In genomic region chr7:112268761-112269425, GRCm38 (mm10) we compare ENCODE assay signal across 17 mouse cellular contexts. TPM values are rescaled to one million over a fixed set of nuclear protein-coding genes. Genes with fewer than 3 reads are reported as not detected.
DNase-seq lines count a peak whose midpoint lies in the region; ATAC-seq and TF ChIP-seq lines count a peak whose summit lies in the region.
"Had no signal": no experiment of that assay in that cellular context is flagged by ENCODE, and none has a peak within 500 bp of the region (broad histone marks: within the 10 kb centered on the region; RNA-seq: fewer than 3 reads in every experiment).

No protein-coding gene starts in this region.

- DNase-seq in heart, adult 18-20 months, result no peak
- DNase-seq in left cerebral cortex, postnatal 25 days (ENCODE audit: low spot score in 2 of 2), result peak; percentile 24 to 60
- DNase-seq in left cerebral cortex, adult 11 months (ENCODE audit: low spot score), result no peak
- no peak for DNase-seq in midbrain, postnatal 0 days (ENCODE audit: low spot score)
- DNase-seq: cerebellum, adult 11-12 months; forebrain, postnatal 0 days; gastrocnemius, postnatal 14 days; kidney, adult 8-10 months; kidney, postnatal 36 days; liver, embryonic 13.5 days; thymus, adult 2 months had no signal

- intact Hi-C loops in left cerebral cortex, postnatal 25 days (cut with DNase I), result no loop called here

- H3K36me3 ChIP-seq in heart, embryonic 12.5 days, result peaks cover 28% of the 10 kb centered on the region
- no peaks in the 10 kb centered on the region for H3K36me3 ChIP-seq in intestine, embryonic 15.5 days
- H3K36me3 ChIP-seq in stomach, embryonic 14.5 days (ENCODE audit: control insufficient read depth, insufficient read depth, low read length), result no peaks in the 10 kb centered on the region
- H3K36me3 ChIP-seq in midbrain, postnatal 0 days (ENCODE audit: insufficient read depth, low read length), result no peaks in the 10 kb centered on the region
- H3K36me3 ChIP-seq: G1E; hindbrain, embryonic 15.5 days; liver, embryonic 13.5 days; midbrain, embryonic 15.5 days had no signal

- H3K9me3 ChIP-seq in heart, embryonic 12.5 days (replicated peaks), result no peaks in the 10 kb centered on the region
- no peaks in the 10 kb centered on the region for H3K9me3 ChIP-seq in intestine, embryonic 15.5 days
- no peaks in the 10 kb centered on the region for H3K9me3 ChIP-seq in stomach, embryonic 14.5 days (ENCODE audit: control insufficient read depth, low read depth, low read length)
- no peaks in the 10 kb centered on the region for H3K9me3 ChIP-seq in midbrain, postnatal 0 days (ENCODE audit: low read length)
- H3K9me3 ChIP-seq: hindbrain, embryonic 15.5 days; liver, embryonic 13.5 days; midbrain, embryonic 15.5 days had no signal

- H3K4me2 ChIP-seq in heart, embryonic 12.5 days, result peak overlapping the region; percentile 22
- no peak overlapping the region for H3K4me2 ChIP-seq in intestine, embryonic 15.5 days (replicated peaks)
- no peak overlapping the region for H3K4me2 ChIP-seq in stomach, embryonic 14.5 days (replicated peaks; ENCODE audit: low read depth, low read length)
- H3K4me2 ChIP-seq in midbrain, postnatal 0 days (ENCODE audit: low read depth, low read length, poor library complexity, severe bottlenecking), result no peak overlapping the region
- H3K4me2 ChIP-seq: hindbrain, embryonic 15.5 days; liver, embryonic 13.5 days; midbrain, embryonic 15.5 days had no signal

- peak overlapping the region; percentile 99 for H3K27ac ChIP-seq in heart, embryonic 12.5 days (ENCODE audit: poor library complexity, severe bottlenecking)
- H3K27ac ChIP-seq in intestine, embryonic 15.5 days, result peak overlapping the region; percentile 60; the same call in 1 of the 2 replicates
- H3K27ac ChIP-seq in stomach, embryonic 14.5 days (ENCODE audit: low read length), result peak overlapping the region; percentile 11; the same call in 1 of the 2 replicates
- no peak overlapping the region for H3K27ac ChIP-seq in midbrain, postnatal 0 days (ENCODE audit: low read depth, low read length)
- H3K27ac ChIP-seq: hindbrain, embryonic 15.5 days; liver, embryonic 13.5 days; midbrain, embryonic 15.5 days had no signal

- no peak for TF ChIP-seq CTCF in midbrain, postnatal 0 days (IDR thresholded peaks at IDR 0.05)

- H3K27me3 ChIP-seq in heart, embryonic 12.5 days (replicated peaks), result no peaks in the 10 kb centered on the region
- H3K27me3 ChIP-seq in intestine, embryonic 15.5 days (replicated peaks), result no peaks in the 10 kb centered on the region
- no peaks in the 10 kb centered on the region for H3K27me3 ChIP-seq in stomach, embryonic 14.5 days (ENCODE audit: control insufficient read depth, insufficient read depth, low read length)
- no peaks in the 10 kb centered on the region for H3K27me3 ChIP-seq in midbrain, postnatal 0 days (ENCODE audit: insufficient read depth, low read length)
- H3K27me3 ChIP-seq: hindbrain, embryonic 15.5 days; liver, embryonic 13.5 days; midbrain, embryonic 15.5 days had no signal

- H3K4me3 ChIP-seq in heart, embryonic 12.5 days, result no peak overlapping the region
- no peak overlapping the region for H3K4me3 ChIP-seq in intestine, embryonic 15.5 days (replicated peaks)
- H3K4me3 ChIP-seq in stomach, embryonic 14.5 days (ENCODE audit: low read depth, low read length), result no peak overlapping the region
- H3K4me3 ChIP-seq in midbrain, postnatal 0 days (ENCODE audit: low read depth, low read length), result no peak overlapping the region
- H3K4me3 ChIP-seq: hindbrain, embryonic 15.5 days; liver, embryonic 13.5 days; midbrain, embryonic 15.5 days had no signal

- 24% methylated on average over 15 of the region's 15 CpGs for WGBS in heart, embryonic 12.5 days
- WGBS in intestine, embryonic 15.5 days, result 57% methylated on average over 15 of the region's 15 CpGs
- 64% methylated on average over 15 of the region's 15 CpGs for WGBS in stomach, embryonic 14.5 days
- WGBS in midbrain, postnatal 0 days, result 87% methylated on average over 15 of the region's 15 CpGs

- no peak for ATAC-seq in heart, embryonic 12.5 days (ENCODE audit: insufficient number of reproducible peaks, low FRiP score)
- no peak for ATAC-seq in intestine, embryonic 15.5 days
- no peak for ATAC-seq in stomach, embryonic 14.5 days (ENCODE audit: insufficient number of reproducible peaks, insufficient read depth, low FRiP score, low read depth)
- ATAC-seq in midbrain, postnatal 0 days (ENCODE audit: low FRiP score), result no peak
- ATAC-seq: forebrain, postnatal 0 days; midbrain, embryonic 15.5 days had no signal

- peaks cover 99% of the 10 kb centered on the region for H3K4me1 ChIP-seq in heart, embryonic 12.5 days (replicated peaks)
- H3K4me1 ChIP-seq in intestine, embryonic 15.5 days (replicated peaks), result peaks cover 48% of the 10 kb centered on the region
- H3K4me1 ChIP-seq in stomach, embryonic 14.5 days (ENCODE audit: control insufficient read depth, insufficient read depth, low read length), result peaks cover 19% of the 10 kb centered on the region
- no peaks in the 10 kb centered on the region for H3K4me1 ChIP-seq in midbrain, postnatal 0 days (ENCODE audit: insufficient read depth, low read length)
- H3K4me1 ChIP-seq: midbrain, embryonic 15.5 days had no signal

- peak overlapping the region; percentile 49 for H3K9ac ChIP-seq in heart, embryonic 12.5 days
- H3K9ac ChIP-seq in intestine, embryonic 15.5 days, result no peak overlapping the region
- no peak overlapping the region for H3K9ac ChIP-seq in stomach, embryonic 14.5 days (replicated peaks; ENCODE audit: low read depth, low read length)
- no peak overlapping the region for H3K9ac ChIP-seq in midbrain, postnatal 0 days (replicated peaks; ENCODE audit: low read length, poor library complexity, severe bottlenecking)
- H3K9ac ChIP-seq: forebrain, postnatal 0 days; hindbrain, embryonic 15.5 days; liver, embryonic 13.5 days; midbrain, embryonic 15.5 days had no signal

RNA-seq across cellular contexts. Expression of gene Mical2, which starts 43.2 kb away (rescaled TPM):
- polyA plus RNA-seq in heart, embryonic 12.5 days (2016; fragmentation: Nextera tagmentation; extraction: Ambion mirVana), result 156 and 163 TPM in 2 replicates
- total RNA-seq in heart, adult 18-20 months (2021), result 10 to 100 TPM; 80.4 to 85.1 TPM
- 100 to 1,000 TPM; 610 to 744 TPM for total RNA-seq in left cerebral cortex, postnatal 25 days (2021)
- polyA plus RNA-seq in intestine, embryonic 15.5 days (2015; fragmentation: Nextera tagmentation; extraction: Ambion mirVana), result 18.6 and 19.4 TPM in 2 replicates
- 10.7 and 11.0 TPM in 2 replicates for polyA plus RNA-seq in stomach, embryonic 14.5 days (2014; fragmentation: Nextera tagmentation; extraction: Ambion mirVana)
- 11.0 and 12.5 TPM in 2 replicates for total RNA-seq in midbrain, postnatal 0 days (2014; rRNA removed)
- polyA plus RNA-seq in midbrain, postnatal 0 days (2015; fragmentation: Nextera tagmentation; extraction: Ambion mirVana), result 5.8 and 6.2 TPM in 2 replicates
- polyA plus RNA-seq: G1E had no signal

Comparison
In these comparisons a context has a peak if more than half of its experiments do, and no peak if none do; other contexts are left out.
1. DNase-seq: peak in left cerebral cortex, postnatal 25 days (2 of 2); none in heart, adult 18-20 months (0 of 2), left cerebral cortex, adult 11 months (single experiment) and midbrain, postnatal 0 days (single experiment).